Mouse (Mus musculus) left cerebral cortex, postnatal 4 days (tissue): Measurements from ENCODE around the gene St6galnac4. TPM values are rescaled to one million over a fixed set of nuclear protein-coding genes. Genes with fewer than 3 reads are reported as not detected.

Source experiments
- DNase-seq: peaks from one replicate; pipeline ENCODE4 v3.0.0-alpha.2; 2022
- intact Hi-C: fragments of 180-260 bp; cut with DNase I; formaldehyde crosslinking; loops from one replicate; pipeline ENCODE4 v1.15.1; 2025
- total RNA-seq, 2 experiments: library from RNA; stranded (reverse); gene quantifications; 2 replicates each; pipeline ENCODE4 v1.2.3; 2021

Gene St6galnac4
- total RNA-seq, 2 experiments from 2014 or later: 35.7 to 38.4 TPM

- intact Hi-C loops: no loop called here
- no peak for DNase-seq
Measured at GRCm38 (mm10) chr2:32644799-32645475, 58.0 kb downstream of the St6galnac4 start.

- DNase-seq: no peak
- intact Hi-C loops: no loop called here
Measured at GRCm38 (mm10) chr2:32645647-32646046, 58.8 kb downstream of the St6galnac4 start.

GRCm38 (mm10) chr2:32646379-32647056 is 59.6 kb downstream of the St6galnac4 start, which contains the start of gene Eng:
Gene Eng, plus strand, starts transcription at chr2:32646595.
- intact Hi-C loops: no loop called here
- no peak for DNase-seq

DNA sequence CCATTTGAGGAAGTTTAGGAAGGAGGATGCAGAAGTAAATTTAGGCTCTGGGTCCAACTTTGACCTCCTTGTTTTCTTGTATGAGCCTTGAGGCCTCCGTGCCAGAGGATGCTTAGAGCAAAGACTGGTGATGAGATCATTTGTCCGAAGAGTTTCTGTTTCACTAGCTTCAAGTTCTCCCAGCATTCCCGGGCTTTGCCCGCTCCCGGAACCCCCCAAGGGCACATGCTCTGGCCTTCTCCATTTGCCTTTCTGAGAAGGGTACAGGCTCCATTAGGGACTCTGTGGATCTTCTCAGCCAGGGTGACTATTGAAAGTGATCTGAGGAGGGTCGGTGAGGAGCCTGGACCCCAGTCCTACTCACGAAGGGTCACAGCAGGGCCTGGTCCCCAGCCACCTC is 60.5 kb downstream of the St6galnac4 start:
- intact Hi-C loops: no loop called here
- no peak for DNase-seq

Other genes with a start within 250 kb of the St6galnac4 start
- 100 to 1,000 TPM in 1 of 2 experiments, 10 to 100 TPM in 1; 87.7 to 101 TPM for gene Ciz1, start 234.8 kb upstream of the St6galnac4 start, total RNA-seq
- 100 to 1,000 TPM; 241 to 308 TPM for gene Dnm1, start 233.8 kb upstream of the St6galnac4 start, total RNA-seq
- gene 1110008P14Rik, start 205.2 kb upstream of the St6galnac4 start, total RNA-seq: 100 to 1,000 TPM; 101 to 110 TPM
- gene Lcn2, start 198.8 kb upstream of the St6galnac4 start, total RNA-seq: 1 to 10 TPM; 1.9 TPM
- 10 to 100 TPM; 44.9 to 48.1 TPM for gene Ptges2, start 191.2 kb upstream of the St6galnac4 start, total RNA-seq
- 1 to 10 TPM; 3.1 to 4.0 TPM for gene Naif1, start 136.6 kb upstream of the St6galnac4 start, total RNA-seq
- gene Slc25a25, start 135.7 kb upstream of the St6galnac4 start, total RNA-seq: 10 to 100 TPM; 47.9 to 50.8 TPM
- gene Fam102a, start 51.8 kb upstream of the St6galnac4 start, total RNA-seq: 10 to 100 TPM; 18.8 to 20.1 TPM
- 10 to 100 TPM; 74.3 to 76.8 TPM for gene Dpm2, start 16.2 kb upstream of the St6galnac4 start, total RNA-seq
- 10 to 100 TPM in 1 of 2 experiments, 1 to 10 TPM in 1; 9.4 to 11.5 TPM for gene Pip5kl1, start 12.3 kb upstream of the St6galnac4 start, total RNA-seq
- under 1 TPM; 0.62 to 0.84 TPM for gene 9430097D07Rik, start 11.4 kb upstream of the St6galnac4 start, total RNA-seq
- 10 to 100 TPM; 78.8 to 91.8 TPM for gene St6galnac6, start 12.6 kb downstream of the St6galnac4 start, total RNA-seq
- 100 to 1,000 TPM; 100 to 106 TPM for gene Ak1, start 34.7 kb downstream of the St6galnac4 start, total RNA-seq
- gene Eng, start 59.5 kb downstream of the St6galnac4 start, total RNA-seq: 10 to 100 TPM; 21.2 to 26.1 TPM
- 10 to 100 TPM; 26.3 to 30.0 TPM for gene Fpgs, start 117.0 kb downstream of the St6galnac4 start, total RNA-seq
- 10 to 100 TPM; 87.8 to 88.0 TPM for gene Cdk9, start 126.0 kb downstream of the St6galnac4 start, total RNA-seq
- gene Sh2d3c, start 134.0 kb downstream of the St6galnac4 start, total RNA-seq: 10 to 100 TPM; 33.1 to 37.2 TPM
- 1 to 10 TPM; 3.0 to 3.2 TPM for gene 6330409D20Rik, start 153.9 kb downstream of the St6galnac4 start, total RNA-seq
- 10 to 100 TPM; 29.3 to 30.5 TPM for gene Tor2a, start 170.1 kb downstream of the St6galnac4 start, total RNA-seq
- under 1 TPM; 0.42 to 0.66 TPM for gene Ttc16, start 188.5 kb downstream of the St6galnac4 start, total RNA-seq
- gene Ptrh1, start 188.7 kb downstream of the St6galnac4 start, total RNA-seq: 10 to 100 TPM in 1 of 2 experiments, 1 to 10 TPM in 1; 6.5 to 11.2 TPM
- under 1 TPM; 0.34 to 0.58 TPM for gene Cfap157, start 197.3 kb downstream of the St6galnac4 start, total RNA-seq